Mouse (Mus musculus): Measurements from ENCODE around the gene Trpv1. TPM values are rescaled to one million over a fixed set of nuclear protein-coding genes. Genes with fewer than 3 reads are reported as not detected.
A peak's percentile ranks its signal among the peaks of the same experiment; 100 is the strongest.

The Trpv1 gene
- 0.08 TPM in 1 of 2 replicates, not detected in the other for polyA plus RNA-seq (2015; fragmentation: Nextera tagmentation; extraction: Ambion mirVana)

GRCm38 (mm10) chr11:73233992-73234391, at the start of gene Trpv1:
Gene Trpv1, plus strand, starts transcription at chr11:73234292.
- H3K27ac ChIP-seq: no peak within 1 kb of the TSS
- WGBS: 86% methylated on average over 5 of the region's 5 CpGs
- no peaks in the 10 kb centered on the region for H3K36me3 ChIP-seq
- no peaks in the 10 kb centered on the region for H3K27me3 ChIP-seq (replicated peaks)
- no peak within 1 kb of the TSS for H3K9ac ChIP-seq
- no peak within 1 kb of the TSS for H3K4me3 ChIP-seq (replicated peaks)
- ATAC-seq (ENCODE audit: insufficient read depth, low FRiP score, low read depth): no peak
- peaks cover 10% of the 10 kb centered on the region for H3K4me1 ChIP-seq
- no peaks in the 10 kb centered on the region for H3K9me3 ChIP-seq
- no peak within 1 kb of the TSS for H3K4me2 ChIP-seq

GRCm38 (mm10) chr11:73185872-73186615, 48.0 kb upstream of the Trpv1 start:
- H3K4me1 ChIP-seq: no peaks in the 10 kb centered on the region
- WGBS: 92% methylated on average over 10 of the region's 10 CpGs
- no peak overlapping the region for H3K4me3 ChIP-seq (replicated peaks)
- no peaks in the 10 kb centered on the region for H3K9me3 ChIP-seq
- H3K27ac ChIP-seq: no peak overlapping the region
- H3K27me3 ChIP-seq (replicated peaks): no peaks in the 10 kb centered on the region
- no peak for ATAC-seq (ENCODE audit: insufficient read depth, low FRiP score, low read depth)
- H3K4me2 ChIP-seq: no peak overlapping the region
- peaks cover 23% of the 10 kb centered on the region for H3K36me3 ChIP-seq
- no peak overlapping the region for H3K9ac ChIP-seq

GRCm38 (mm10) chr11:73187231-73187630, 46.9 kb upstream of the Trpv1 start:
- Histone ChIP-seq H3K27ac (no peak overlapping the region), H3K4me3 (replicated peaks) (no peak overlapping the region), H3K4me1 (no peaks in the 10 kb centered on the region), H3K36me3 (peaks cover 21% of the 10 kb centered on the region), H3K4me2 (no peak overlapping the region), H3K9ac (no peak overlapping the region), H3K9me3 (no peaks in the 10 kb centered on the region), H3K27me3 (replicated peaks) (no peaks in the 10 kb centered on the region)
- no peak for ATAC-seq (ENCODE audit: insufficient read depth, low FRiP score, low read depth)
- WGBS: 82% methylated on average over 6 of the region's 6 CpGs

GRCm38 (mm10) chr11:73193047-73193446, 41.0 kb upstream of the Trpv1 start:
- H3K36me3 ChIP-seq: 0 out of 2 replicates have a peak, but pooled peaks cover 7% of the 10 kb centered on the region
- H3K9me3 ChIP-seq: no peaks in the 10 kb centered on the region
- WGBS: 71% methylated on average over 6 of the region's 6 CpGs
- no peak overlapping the region for H3K4me3 ChIP-seq (replicated peaks)
- H3K27me3 ChIP-seq (replicated peaks): no peaks in the 10 kb centered on the region
- 0 out of 2 replicates have a peak, but pooled peaks cover under 1% of the 10 kb centered on the region for H3K4me1 ChIP-seq
- no peak for ATAC-seq (ENCODE audit: insufficient read depth, low FRiP score, low read depth)
- H3K27ac ChIP-seq: no peak overlapping the region
- no peak overlapping the region for H3K9ac ChIP-seq
- H3K4me2 ChIP-seq: no peak overlapping the region

GRCm38 (mm10) chr11:73194444-73194843, 39.6 kb upstream of the Trpv1 start:
- Histone ChIP-seq H3K36me3 (0 out of 2 replicates have a peak, but pooled peaks cover 5% of the 10 kb centered on the region), H3K27me3 (replicated peaks) (no peaks in the 10 kb centered on the region), H3K9me3 (no peaks in the 10 kb centered on the region), H3K4me1 (0 out of 2 replicates have a peak, but pooled peaks cover 2% of the 10 kb centered on the region), H3K4me3 (replicated peaks) (no peak overlapping the region), H3K4me2 (no peak overlapping the region), H3K27ac (no peak overlapping the region), H3K9ac (no peak overlapping the region)
- ATAC-seq (ENCODE audit: insufficient read depth, low FRiP score, low read depth): no peak
- WGBS: 70% methylated on average over 2 of the region's 2 CpGs

- no peaks in the 10 kb centered on the region for H3K27me3 ChIP-seq (replicated peaks)
- H3K4me2 ChIP-seq: peak overlapping the region; percentile 97
- H3K9ac ChIP-seq: peak overlapping the region; percentile 67; the same call in 1 of the 2 replicates
- H3K9me3 ChIP-seq: no peaks in the 10 kb centered on the region
- no peak overlapping the region for H3K27ac ChIP-seq
- 0 out of 2 replicates have a peak, but pooled peaks cover 2% of the 10 kb centered on the region for H3K4me1 ChIP-seq
- H3K36me3 ChIP-seq: no peaks in the 10 kb centered on the region
- ATAC-seq (ENCODE audit: insufficient read depth, low FRiP score, low read depth): no peak
- H3K4me3 ChIP-seq (replicated peaks): peak overlapping the region; percentile 79
- WGBS: 4% methylated on average over 1 of the region's 1 CpGs
These were observed 35.9 kb upstream of the Trpv1 start for GRCm38 (mm10) chr11:73198190-73198589.

GRCm38 (mm10) chr11:73198603-73199229, 35.4 kb upstream of the Trpv1 start, which contains the start of gene Ctns:
Gene Ctns, minus strand, starts transcription at chr11:73199042.
- peak; percentile 95 for ATAC-seq (ENCODE audit: insufficient read depth, low FRiP score, low read depth)
- H3K27ac ChIP-seq: no peak within 1 kb of the TSS; the same call in 1 of the 2 replicates
- H3K4me2 ChIP-seq: peak within 1 kb of the TSS; percentile 97
- 0 out of 2 replicates have a peak, but pooled peaks cover 2% of the 10 kb centered on the region for H3K4me1 ChIP-seq
- H3K27me3 ChIP-seq (replicated peaks): no peaks in the 10 kb centered on the region
- H3K9ac ChIP-seq: peak within 1 kb of the TSS; percentile 67
- under 1% methylated on average over 22 of the region's 22 CpGs for WGBS
- no peaks in the 10 kb centered on the region for H3K36me3 ChIP-seq
- no peaks in the 10 kb centered on the region for H3K9me3 ChIP-seq
- H3K4me3 ChIP-seq (replicated peaks): peak within 1 kb of the TSS; percentile 79

- no peaks in the 10 kb centered on the region for H3K9me3 ChIP-seq
- no peaks in the 10 kb centered on the region for H3K36me3 ChIP-seq
- 0 out of 2 replicates have a peak, but pooled peaks cover 2% of the 10 kb centered on the region for H3K4me1 ChIP-seq
- peak within 1 kb of the TSS; percentile 67 for H3K9ac ChIP-seq
- H3K4me2 ChIP-seq: peak within 1 kb of the TSS; percentile 97
- no peaks in the 10 kb centered on the region for H3K27me3 ChIP-seq (replicated peaks)
- H3K4me3 ChIP-seq (replicated peaks): peak within 1 kb of the TSS; percentile 79
- H3K27ac ChIP-seq: no peak within 1 kb of the TSS; the same call in 1 of the 2 replicates
- WGBS: under 1% methylated on average over 32 of the region's 32 CpGs
- ATAC-seq (ENCODE audit: insufficient read depth, low FRiP score, low read depth): peak; percentile 96
These were observed 34.8 kb upstream of the Trpv1 start, which contains the start of gene Shpk for GRCm38 (mm10) chr11:73199230-73199712. Gene Shpk, plus strand, starts transcription at chr11:73199460.

GRCm38 (mm10) chr11:73199879-73200278, 34.2 kb upstream of the Trpv1 start:
- H3K4me2 ChIP-seq: peak overlapping the region; percentile 97
- no peaks in the 10 kb centered on the region for H3K27me3 ChIP-seq (replicated peaks)
- no peaks in the 10 kb centered on the region for H3K36me3 ChIP-seq
- ATAC-seq (ENCODE audit: insufficient read depth, low FRiP score, low read depth): no peak
- 0 out of 2 replicates have a peak, but pooled peaks cover 2% of the 10 kb centered on the region for H3K4me1 ChIP-seq
- peak overlapping the region; percentile 66 for H3K9ac ChIP-seq
- peak overlapping the region; percentile 79 for H3K4me3 ChIP-seq (replicated peaks)
- 3% methylated on average over 12 of the region's 12 CpGs for WGBS
- no peak overlapping the region; the same call in 1 of the 2 replicates for H3K27ac ChIP-seq
- H3K9me3 ChIP-seq: no peaks in the 10 kb centered on the region

GRCm38 (mm10) chr11:73201021-73201420, 33.1 kb upstream of the Trpv1 start:
- no peak overlapping the region for H3K27ac ChIP-seq
- no peak overlapping the region for H3K4me2 ChIP-seq
- no peaks in the 10 kb centered on the region for H3K27me3 ChIP-seq (replicated peaks)
- no peaks in the 10 kb centered on the region for H3K9me3 ChIP-seq
- no peak overlapping the region for H3K4me3 ChIP-seq (replicated peaks)
- WGBS: 63% methylated on average over 2 of the region's 2 CpGs
- no peaks in the 10 kb centered on the region for H3K36me3 ChIP-seq
- 0 out of 2 replicates have a peak, but pooled peaks cover 2% of the 10 kb centered on the region for H3K4me1 ChIP-seq
- no peak for ATAC-seq (ENCODE audit: insufficient read depth, low FRiP score, low read depth)
- H3K9ac ChIP-seq: no peak overlapping the region

- WGBS: 40% methylated on average over 4 of the region's 4 CpGs
- Histone ChIP-seq H3K27me3 (replicated peaks) (no peaks in the 10 kb centered on the region), H3K9me3 (no peaks in the 10 kb centered on the region), H3K4me2 (no peak overlapping the region), H3K4me1 (0 out of 2 replicates have a peak, but pooled peaks cover 2% of the 10 kb centered on the region), H3K36me3 (no peaks in the 10 kb centered on the region), H3K4me3 (replicated peaks) (no peak overlapping the region), H3K27ac (no peak overlapping the region), H3K9ac (no peak overlapping the region)
- ATAC-seq (ENCODE audit: insufficient read depth, low FRiP score, low read depth): no peak
These were observed 32.5 kb upstream of the Trpv1 start for GRCm38 (mm10) chr11:73201597-73201996.

Data from stomach, embryonic 15.5 days (tissue).